In genomic region chr10:5161394-5161872, GRCm38 (mm10) we compare ENCODE assay signal across 8 mouse cellular contexts.
DNase-seq lines count a peak whose midpoint lies in the region; ATAC-seq and TF ChIP-seq lines count a peak whose summit lies in the region.

No protein-coding gene starts in this region.

- no peak overlapping the region for H3K4me2 ChIP-seq in intestine, embryonic 14.5 days (ENCODE audit: low read length)
- H3K4me2 ChIP-seq in intestine, embryonic 16.5 days (ENCODE audit: low read depth, low read length), result no peak overlapping the region
- no peak overlapping the region for H3K4me2 ChIP-seq in hindbrain, embryonic 11.5 days (replicated peaks; ENCODE audit: low read depth, low read length)

- H3K9me3 ChIP-seq in intestine, embryonic 14.5 days (ENCODE audit: control insufficient read depth, low read length), result no peaks in the 10 kb centered on the region
- H3K9me3 ChIP-seq in intestine, embryonic 16.5 days (ENCODE audit: control insufficient read depth, low read length), result no peaks in the 10 kb centered on the region
- 0 out of 2 replicates have a peak, but pooled peaks cover 1% of the 10 kb centered on the region for H3K9me3 ChIP-seq in MEL (replicated peaks; ENCODE audit: insufficient read depth, low read length)
- H3K9me3 ChIP-seq in hindbrain, embryonic 11.5 days (ENCODE audit: control insufficient read depth, low read length), result no peaks in the 10 kb centered on the region
- H3K9me3 ChIP-seq in limb, embryonic 10.5 days (replicated peaks), result no peaks in the 10 kb centered on the region

- 59% methylated on average over 12 of the region's 12 CpGs for WGBS in intestine, embryonic 14.5 days
- 56% methylated on average over 12 of the region's 12 CpGs for WGBS in intestine, embryonic 16.5 days
- WGBS in hindbrain, embryonic 11.5 days, result 62% methylated on average over 12 of the region's 12 CpGs
- WGBS in limb, embryonic 10.5 days, result 56% methylated on average over 12 of the region's 12 CpGs

- no peaks in the 10 kb centered on the region for H3K4me1 ChIP-seq in intestine, embryonic 14.5 days (replicated peaks; ENCODE audit: control insufficient read depth, insufficient read depth, low read length)
- H3K4me1 ChIP-seq in intestine, embryonic 16.5 days (ENCODE audit: control insufficient read depth, insufficient read depth, low read length), result 0 out of 2 replicates have a peak, but pooled peaks cover 3% of the 10 kb centered on the region
- H3K4me1 ChIP-seq in MEL (ENCODE audit: control insufficient read depth in 1 of 2, insufficient read depth in 2 of 2, low read length in 2 of 2), result peaks cover 13 to 15% of the 10 kb centered on the region in 2 experiments
- no peaks in the 10 kb centered on the region for H3K4me1 ChIP-seq in hindbrain, embryonic 11.5 days (replicated peaks; ENCODE audit: control insufficient read depth, insufficient read depth, low read length)
- H3K4me1 ChIP-seq in limb, embryonic 10.5 days, result peaks cover 5% of the 10 kb centered on the region

- TF ChIP-seq EP300 in MEL (IDR thresholded peaks at IDR 0.05; ENCODE audit: low read depth in 1 of 2, low read length in 2 of 2), result no peak

- DNase-seq in intestine, embryonic 14.5 days (ENCODE audit: low spot score), result peak; percentile 81
- peak; percentile 80 for DNase-seq in MEL (ENCODE audit: low read depth, low spot score)
- peak; percentile 81 for DNase-seq in hindbrain, embryonic 11.5 days (ENCODE audit: low spot score)
- DNase-seq in limb, embryonic 10.5 days (ENCODE audit: low spot score), result peak; percentile 63
- DNase-seq in natural killer cell, adult 2 months (ENCODE audit: low spot score in 2 of 2), result peak; percentile 66 to 69
- DNase-seq in thymus, postnatal 4 days, result peak; percentile 61

- H3K36me3 ChIP-seq in intestine, embryonic 14.5 days (ENCODE audit: control insufficient read depth, insufficient read depth, low read length), result peaks cover 15% of the 10 kb centered on the region; the same call in 1 of the 2 replicates
- H3K36me3 ChIP-seq in intestine, embryonic 16.5 days (ENCODE audit: control insufficient read depth, insufficient read depth, low read length), result no peaks in the 10 kb centered on the region
- H3K36me3 ChIP-seq in MEL (ENCODE audit: control insufficient read depth in 1 of 2, insufficient read depth in 2 of 2, low read length in 2 of 2), result peaks cover 0 to 12% of the 10 kb centered on the region in 2 experiments; a peak in 3 of 4 replicates
- no peaks in the 10 kb centered on the region for H3K36me3 ChIP-seq in hindbrain, embryonic 11.5 days (ENCODE audit: control insufficient read depth, insufficient read depth, low read length)
- no peaks in the 10 kb centered on the region for H3K36me3 ChIP-seq in limb, embryonic 10.5 days

- H3K9ac ChIP-seq in intestine, embryonic 14.5 days (ENCODE audit: low read length), result no peak overlapping the region
- no peak overlapping the region for H3K9ac ChIP-seq in intestine, embryonic 16.5 days (ENCODE audit: low read depth, low read length)
- H3K9ac ChIP-seq in MEL (ENCODE audit: control insufficient read depth, low read depth, low read length, poor library complexity, severe bottlenecking), result no peak overlapping the region
- H3K9ac ChIP-seq in hindbrain, embryonic 11.5 days (ENCODE audit: low read depth, low read length), result no peak overlapping the region

- no peak for TF ChIP-seq POLR2A in MEL (IDR thresholded peaks at IDR 0.05; ENCODE audit: control insufficient read depth in 1 of 2, insufficient read depth in 1 of 2, low read depth in 1 of 2, low read length in 2 of 2, poor library complexity in 1 of 2)

- peak; percentile 99 for TF ChIP-seq RAD21 in MEL (IDR thresholded peaks at IDR 0.05; ENCODE audit: low read depth, low read length)

- no peak overlapping the region for H3K27ac ChIP-seq in intestine, embryonic 14.5 days (ENCODE audit: low read depth)
- H3K27ac ChIP-seq in intestine, embryonic 16.5 days (ENCODE audit: low read length), result no peak overlapping the region
- H3K27ac ChIP-seq in MEL (ENCODE audit: control insufficient read depth, low read depth, low read length), result no peak overlapping the region
- H3K27ac ChIP-seq in hindbrain, embryonic 11.5 days (ENCODE audit: low read depth, low read length), result no peak overlapping the region
- H3K27ac ChIP-seq in limb, embryonic 10.5 days, result no peak overlapping the region

- H3K79me2 ChIP-seq in MEL (ENCODE audit: control insufficient read depth, insufficient read depth, low read length, poor library complexity), result no peaks in the 10 kb centered on the region

- H3K27me3 ChIP-seq in intestine, embryonic 14.5 days (replicated peaks; ENCODE audit: control insufficient read depth, insufficient read depth, low read length), result no peaks in the 10 kb centered on the region
- H3K27me3 ChIP-seq in intestine, embryonic 16.5 days (replicated peaks; ENCODE audit: control insufficient read depth, insufficient read depth, low read length), result no peaks in the 10 kb centered on the region
- H3K27me3 ChIP-seq in MEL (ENCODE audit: control insufficient read depth in 1 of 2, insufficient read depth in 2 of 2, low read length in 2 of 2), result no peaks in the 10 kb centered on the region
- H3K27me3 ChIP-seq in hindbrain, embryonic 11.5 days (ENCODE audit: control insufficient read depth, insufficient read depth, low read length), result no peaks in the 10 kb centered on the region
- no peaks in the 10 kb centered on the region for H3K27me3 ChIP-seq in limb, embryonic 10.5 days (ENCODE audit: low read depth, poor library complexity, severe bottlenecking)

- H3K4me3 ChIP-seq in intestine, embryonic 14.5 days (ENCODE audit: low read depth, low read length), result no peak overlapping the region
- H3K4me3 ChIP-seq in intestine, embryonic 16.5 days (ENCODE audit: low read length), result no peak overlapping the region
- no peak overlapping the region for H3K4me3 ChIP-seq in MEL (ENCODE audit: control insufficient read depth in 1 of 2, insufficient read depth in 1 of 2, low read depth in 2 of 2, low read length in 2 of 2)
- no peak overlapping the region for H3K4me3 ChIP-seq in hindbrain, embryonic 11.5 days (ENCODE audit: low read depth, low read length)
- no peak overlapping the region for H3K4me3 ChIP-seq in limb, embryonic 10.5 days

- ATAC-seq in intestine, embryonic 14.5 days (replicated peaks; ENCODE audit: low FRiP score, low TSS enrichment, low read depth), result no peak; the same call in 1 of the 2 replicates
- no peak for ATAC-seq in intestine, embryonic 16.5 days
- peak; percentile 55 for ATAC-seq in common myeloid progenitor, adult 5-6 weeks (replicated peaks; ENCODE audit: low read depth, poor library complexity, severe bottlenecking)
- peak; percentile 45; the same call in 1 of the 2 replicates for ATAC-seq in hindbrain, embryonic 11.5 days (ENCODE audit: low FRiP score)

- peak; percentile 42 to 87 (median 55); a peak in 5 of 6 replicates for TF ChIP-seq CTCF in MEL (IDR thresholded peaks at IDR 0.05 in 2 of 3, conservative IDR thresholded peaks at IDR 0.05 in 1 of 3; ENCODE audit: control insufficient read depth in 1 of 3, insufficient read depth in 1 of 3, low read depth in 2 of 3, low read length in 3 of 3, poor library complexity in 1 of 3, severe bottlenecking in 1 of 3)

TF ChIP-seq in MEL, 35 proteins besides CTCF, POLR2A, EP300 and RAD21:
- TF ChIP-seq SMC3 (IDR thresholded peaks at IDR 0.05; ENCODE audit: low read depth, low read length) (peak; percentile 88), ZC3H11A (IDR thresholded peaks at IDR 0.05; ENCODE audit: low read depth, low read length) (peak; percentile 84), ZNF384 (IDR thresholded peaks at IDR 0.05; ENCODE audit: low read depth, low read length) (no peak), RCOR1 (IDR thresholded peaks at IDR 0.05; ENCODE audit: low read depth, low read length) (no peak; the same call in 1 of the 2 replicates)

Comparison
In these comparisons a context has a peak if more than half of its experiments do, and no peak if none do; other contexts are left out.
1. ATAC-seq: peak in common myeloid progenitor, adult 5-6 weeks (single experiment) and hindbrain, embryonic 11.5 days (single experiment); none in intestine, embryonic 14.5 days (single experiment) and intestine, embryonic 16.5 days (single experiment).
2. Peak in every context shown above with its lines, with median percentiles within 50 percentile points of each other: DNase-seq.